Mouse (Mus musculus): ENCODE data around the gene Gmcl1. TPM values are rescaled to one million over a fixed set of nuclear protein-coding genes. Genes with fewer than 3 reads are reported as not detected.

The Gmcl1 gene
- total RNA-seq, 2 experiments from 2014 or later: 2.6 to 3.2 TPM

DNA sequence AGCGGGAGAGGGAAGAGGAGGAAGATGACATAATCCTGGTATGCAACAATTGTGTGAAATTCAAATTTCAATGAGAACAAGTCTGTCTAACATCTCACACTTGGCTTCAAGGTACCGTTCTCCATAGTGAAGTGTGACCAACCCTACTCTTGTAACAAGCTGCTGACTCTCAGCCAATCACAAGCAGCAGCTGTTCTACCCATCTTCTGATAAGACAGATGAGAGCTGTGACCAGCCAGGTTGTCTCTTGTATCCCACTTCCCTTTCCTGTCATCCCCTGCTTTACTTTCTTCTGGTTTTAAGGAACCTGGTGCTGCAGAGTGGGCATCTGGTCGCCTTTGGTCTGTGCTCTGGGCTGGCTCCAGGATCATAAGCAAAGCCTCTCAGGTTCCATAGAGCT is 34.3 kb upstream of the Gmcl1 start:
- intact Hi-C loops (cut with DNase I): no loop called here
- Histone ChIP-seq H3K27ac (no peak overlapping the region), H3K4me3 (no peak overlapping the region)
- TF ChIP-seq CTCF (IDR thresholded peaks at IDR 0.05): no peak
- no peak for DNase-seq

DNA sequence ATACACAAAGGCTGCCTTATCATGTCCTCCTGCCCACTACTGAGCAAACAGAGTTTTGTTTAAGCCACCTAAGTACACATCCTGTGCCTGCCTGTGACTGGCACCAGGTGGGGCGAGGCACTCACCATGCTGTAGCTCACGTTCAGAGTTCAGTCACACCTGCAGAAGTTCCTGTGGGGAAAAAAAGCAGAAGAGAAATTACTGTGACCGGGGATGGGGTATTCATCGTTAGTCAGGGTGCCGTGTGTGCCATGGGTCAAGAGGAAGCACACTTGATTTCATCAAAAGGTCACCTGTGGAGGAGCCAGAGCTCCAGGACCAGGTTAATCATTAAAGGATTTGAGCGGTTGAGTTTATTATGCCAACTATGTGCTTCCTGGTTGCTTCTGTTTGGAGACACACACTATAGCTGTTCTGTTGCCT is 32.5 kb upstream of the Gmcl1 start:
- intact Hi-C loops (cut with DNase I): no loop called here
- TF ChIP-seq CTCF (IDR thresholded peaks at IDR 0.05): no peak
- no peak for DNase-seq
- Histone ChIP-seq H3K4me3 (no peak overlapping the region), H3K27ac (no peak overlapping the region)

- no peak; the same call in 1 of the 2 replicates for TF ChIP-seq CTCF (IDR thresholded peaks at IDR 0.05)
These were observed 21.1 kb upstream of the Gmcl1 start for GRCm38 (mm10) chr6:86754105-86754863.

DNA sequence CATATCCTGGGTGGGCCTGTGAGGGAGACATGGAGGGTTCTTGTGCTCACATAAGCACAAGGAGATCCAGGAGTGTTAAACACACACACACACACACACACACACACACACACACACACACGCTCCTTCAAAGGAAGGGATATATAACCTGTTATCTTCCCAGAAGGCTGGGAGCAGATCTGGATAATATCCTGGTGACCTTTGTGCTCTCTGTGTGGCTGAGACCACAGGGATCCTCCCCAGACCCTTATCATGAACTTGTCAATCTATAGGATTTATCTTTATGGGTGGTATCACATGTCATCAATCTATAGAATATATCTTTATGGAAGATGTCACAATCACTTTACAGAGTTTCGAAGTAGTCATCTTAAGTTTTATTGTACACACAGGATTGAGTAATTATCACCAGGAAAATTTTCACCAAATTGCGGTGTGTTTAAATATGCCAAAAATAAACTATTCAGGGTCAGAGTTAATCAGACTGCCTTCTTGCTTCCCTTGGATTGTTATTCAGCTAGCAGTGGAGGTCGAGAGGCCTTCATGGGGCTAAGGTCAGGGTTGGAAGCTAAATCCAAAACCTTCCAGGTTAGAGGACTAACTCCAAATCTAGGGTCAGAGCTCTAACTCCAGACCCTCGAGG is 19.8 kb upstream of the Gmcl1 start:
- Histone ChIP-seq H3K27ac (no peak overlapping the region), H3K4me3 (no peak overlapping the region)
- TF ChIP-seq CTCF (IDR thresholded peaks at IDR 0.05): no peak
- intact Hi-C loops (cut with DNase I): no loop called here
- DNase-seq: no peak

More at GRCm38 (mm10) chr6:86754105-86754863, 21.1 kb upstream of the Gmcl1 start:
- intact Hi-C loops (cut with DNase I): no loop called here
- no peak for DNase-seq
- H3K4me3 ChIP-seq: no peak overlapping the region
- no peak overlapping the region for H3K27ac ChIP-seq

DNA sequence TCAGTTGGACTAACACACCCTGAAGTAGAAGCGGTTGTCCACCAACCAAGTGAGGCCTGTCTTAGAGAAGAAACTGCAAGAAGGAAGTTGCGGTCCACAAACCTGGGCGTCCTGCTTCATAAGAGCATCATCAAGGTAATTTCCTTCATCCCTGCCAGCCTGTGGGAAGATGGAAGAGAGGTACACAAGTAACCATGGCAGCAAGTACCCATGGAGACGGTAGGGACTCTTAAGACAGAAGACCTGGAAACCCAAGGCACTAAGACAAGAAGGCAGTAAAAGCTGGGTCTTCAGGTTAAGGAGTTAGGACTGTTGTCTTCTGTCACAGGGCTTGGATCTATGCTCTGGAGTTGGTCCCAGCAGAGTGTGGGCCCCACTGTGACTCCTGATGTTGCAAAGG is 17.8 kb upstream of the Gmcl1 start:
- Histone ChIP-seq H3K27ac (no peak overlapping the region), H3K4me3 (no peak overlapping the region)
- no peak for TF ChIP-seq CTCF (IDR thresholded peaks at IDR 0.05)
- intact Hi-C loops (cut with DNase I): no loop called here
- no peak for DNase-seq

DNA sequence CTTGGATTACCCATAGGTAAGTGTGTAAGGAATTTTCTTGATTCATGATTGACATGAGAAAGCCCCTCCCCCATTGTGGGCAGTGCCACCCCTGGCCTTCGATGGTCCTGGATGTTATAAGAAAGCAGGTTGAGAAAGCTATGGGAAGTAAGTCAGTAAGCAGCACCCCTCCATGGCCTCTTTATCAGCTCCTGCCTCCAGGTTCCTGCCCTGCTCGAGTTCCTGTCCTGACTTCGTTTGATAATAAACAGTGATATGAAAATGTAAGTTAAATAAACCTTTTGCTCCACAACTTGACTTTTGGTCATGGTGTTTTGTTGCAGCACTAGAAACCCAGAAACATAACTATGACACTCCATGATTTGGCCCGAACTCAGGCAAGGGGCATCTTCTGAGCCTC is 16.6 kb upstream of the Gmcl1 start:
- no peak overlapping the region for H3K27ac ChIP-seq
- DNase-seq: no peak
- H3K4me3 ChIP-seq: no peak overlapping the region
- intact Hi-C loops (cut with DNase I): loop anchor here (5.0 kb wide), 1 partner anchor 172 kb away; no protein-coding TSS in a partner anchor
- no peak for TF ChIP-seq CTCF (IDR thresholded peaks at IDR 0.05)

DNA sequence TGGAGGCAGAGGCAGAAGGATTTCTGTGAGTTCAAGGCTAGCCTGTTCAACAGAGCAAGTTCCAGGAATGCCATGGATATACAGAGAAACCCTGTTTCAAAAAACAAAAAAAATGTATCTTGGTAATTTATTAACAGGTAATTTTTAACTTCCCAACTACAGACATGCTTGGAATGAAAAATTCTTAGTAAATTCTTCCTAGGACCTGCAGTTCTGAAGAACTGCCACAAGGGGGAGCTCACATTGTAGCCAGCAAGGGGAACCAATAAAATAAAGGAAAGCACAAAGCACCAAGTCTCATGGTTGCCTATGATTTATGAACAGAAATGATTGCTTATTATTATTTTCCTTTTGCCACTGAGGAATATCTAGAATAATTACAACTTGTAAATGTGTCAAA is 14.0 kb upstream of the Gmcl1 start:
- DNase-seq: peak; percentile 42
- peak; percentile 100; the same call in 1 of the 2 replicates for TF ChIP-seq CTCF (IDR thresholded peaks at IDR 0.05)
- intact Hi-C loops (cut with DNase I): loop anchor here (1.0 to 5.0 kb wide), 2 partner anchors 59 to 175 kb away; no protein-coding TSS in a partner anchor

GRCm38 (mm10) chr6:86740652-86741051 is 7.5 kb upstream of the Gmcl1 start:
- intact Hi-C loops (cut with DNase I): no loop called here

More for the DNA sequence above, 14.0 kb upstream of the Gmcl1 start:
- H3K27ac ChIP-seq: no peak overlapping the region
- no peak overlapping the region for H3K4me3 ChIP-seq

DNA sequence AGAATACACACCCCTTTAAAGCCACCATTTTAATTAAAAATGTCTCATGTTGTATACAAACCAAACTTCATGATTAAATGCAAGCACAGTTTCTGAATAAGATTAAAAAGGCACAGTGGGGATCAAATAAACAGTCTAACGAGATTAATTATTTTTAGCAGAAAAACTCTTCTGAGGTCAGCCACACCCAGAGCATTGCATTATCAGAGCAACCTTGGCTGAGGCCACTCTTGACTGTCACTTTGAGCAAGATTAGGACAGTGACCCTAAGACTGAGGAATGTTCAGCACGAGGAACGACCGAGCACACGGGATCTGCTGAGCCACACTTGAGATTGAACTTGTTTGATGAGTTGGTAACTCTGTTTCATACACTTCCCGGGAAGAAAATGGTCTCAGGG is 3.6 kb upstream of the Gmcl1 start:
- no peak for DNase-seq
- TF ChIP-seq CTCF (IDR thresholded peaks at IDR 0.05): no peak
- Histone ChIP-seq H3K4me3 (no peak overlapping the region), H3K27ac (no peak overlapping the region)
- intact Hi-C loops (cut with DNase I): no loop called here

More at GRCm38 (mm10) chr6:86740652-86741051, 7.5 kb upstream of the Gmcl1 start:
- Histone ChIP-seq H3K27ac (no peak overlapping the region), H3K4me3 (no peak overlapping the region)
- TF ChIP-seq CTCF (IDR thresholded peaks at IDR 0.05): no peak
- no peak for DNase-seq

DNA sequence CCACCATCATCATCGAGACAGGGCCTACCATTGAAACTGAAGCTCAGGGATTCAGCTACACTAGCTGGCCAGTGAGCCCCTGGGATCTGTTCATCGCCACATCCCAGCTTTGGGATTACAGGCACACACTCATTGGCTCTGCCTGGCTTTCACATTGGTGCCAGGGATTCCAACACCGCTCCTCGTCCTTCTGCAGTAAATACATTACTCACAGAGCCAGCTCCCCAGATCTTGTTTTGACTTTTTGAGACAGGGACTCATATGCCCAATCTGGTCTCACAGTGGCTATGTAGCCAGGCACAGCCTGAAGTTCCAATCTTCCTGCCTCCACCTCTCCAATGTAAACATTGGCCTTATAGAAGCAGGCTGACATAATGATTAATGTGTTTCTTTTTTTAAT is 3.1 kb upstream of the Gmcl1 start:
- Histone ChIP-seq H3K4me3 (no peak overlapping the region), H3K27ac (no peak overlapping the region)
- TF ChIP-seq CTCF (IDR thresholded peaks at IDR 0.05): no peak
- no peak for DNase-seq
- intact Hi-C loops (cut with DNase I): no loop called here

DNA sequence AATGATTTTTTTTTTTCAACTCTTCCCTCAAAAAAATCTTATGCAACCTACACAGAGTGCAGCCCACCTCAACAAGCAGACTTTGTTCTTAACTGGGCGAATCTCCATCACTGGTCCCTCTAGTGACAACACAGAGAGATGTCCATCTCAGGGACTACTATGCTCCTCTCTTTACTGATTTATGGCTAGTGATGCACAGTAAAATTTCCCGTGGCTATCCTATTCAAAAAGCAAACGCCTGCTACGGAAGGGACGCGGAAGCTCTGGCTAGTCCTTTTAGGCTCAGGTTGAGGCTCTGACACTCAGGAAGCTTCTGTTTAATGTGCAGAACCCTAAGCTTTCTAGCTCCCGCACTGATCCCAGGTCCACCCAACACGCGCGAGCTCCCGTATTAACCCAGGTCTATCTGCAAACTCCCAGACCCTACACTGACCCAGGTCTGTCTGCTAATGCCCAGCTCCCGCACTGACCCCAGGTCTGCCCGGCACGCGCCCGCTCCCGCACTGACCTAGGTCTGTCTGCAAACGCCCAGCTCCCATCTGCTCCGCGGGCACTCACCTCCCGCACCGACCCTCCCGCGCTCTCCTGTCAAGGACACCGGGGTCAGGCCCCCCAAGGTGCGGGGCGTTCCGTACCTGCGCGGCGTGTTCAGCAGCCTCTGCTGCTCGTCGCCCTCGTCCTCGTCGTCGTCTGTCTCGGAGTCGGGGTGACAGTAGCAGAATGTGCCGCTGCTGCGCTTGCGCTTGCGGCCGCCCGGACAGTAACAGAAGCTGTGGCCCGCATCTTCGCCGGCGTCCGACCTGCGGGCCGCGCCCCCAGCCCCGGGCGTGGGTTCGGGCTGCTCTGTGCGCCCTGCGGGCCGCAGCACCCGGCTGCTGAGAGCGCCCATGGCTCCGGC is 658 bp downstream of the Gmcl1 start:
- intact Hi-C loops (cut with DNase I): loop anchor here (2.0 kb wide), 1 partner anchor 48 kb away; the partner anchor contains the start of gene Snrnp27
- H3K4me3 ChIP-seq: peak overlapping the region; percentile 80
- H3K27ac ChIP-seq: peak overlapping the region; percentile 90
- no peak for DNase-seq
- TF ChIP-seq CTCF (IDR thresholded peaks at IDR 0.05): no peak

GRCm38 (mm10) chr6:86728711-86729110 is 4.5 kb downstream of the Gmcl1 start:
- no peak for DNase-seq
- Histone ChIP-seq H3K27ac (no peak overlapping the region), H3K4me3 (no peak overlapping the region)
- TF ChIP-seq CTCF (IDR thresholded peaks at IDR 0.05): no peak
- intact Hi-C loops (cut with DNase I): no loop called here
